Mouse (Mus musculus) right cerebral cortex, adult 18-20 months (tissue): Measurements from ENCODE around the gene Il4ra.
A peak's percentile ranks its signal among the peaks of the same experiment; 100 is the strongest.

Experiments
- DNase-seq: peaks from one replicate; pipeline ENCODE4 v3.0.0; 2022; ENCODE audit warnings: mixed read lengths

Gene Il4ra

GRCm38 (mm10) chr7:125600612-125601279, 48.8 kb downstream of the Il4ra start:
- no peak for DNase-seq

- DNase-seq = no peak
Observed at GRCm38 (mm10) chr7:125601280-125601670, 49.4 kb downstream of the Il4ra start.

- DNase-seq = no peak
Observed at GRCm38 (mm10) chr7:125601821-125602448, 50.0 kb downstream of the Il4ra start.

GRCm38 (mm10) chr7:125603185-125603631, 51.3 kb downstream of the Il4ra start, which contains the start of gene Il21r:
Gene Il21r (plus strand): TSS chr7:125603429.
- DNase-seq = peak; percentile 17

- no peak for DNase-seq
Observed at GRCm38 (mm10) chr7:125604362-125605319, 52.7 kb downstream of the Il4ra start.

- no peak for DNase-seq
Observed at GRCm38 (mm10) chr7:125605725-125606139, 53.8 kb downstream of the Il4ra start.

GRCm38 (mm10) chr7:125606265-125607164, 54.6 kb downstream of the Il4ra start:
- no peak for DNase-seq

GRCm38 (mm10) chr7:125607384-125608182, 55.7 kb downstream of the Il4ra start:
- DNase-seq = no peak

GRCm38 (mm10) chr7:125608183-125608688, 56.3 kb downstream of the Il4ra start:
- no peak for DNase-seq

GRCm38 (mm10) chr7:125613579-125613978, 61.7 kb downstream of the Il4ra start:
- DNase-seq = no peak

- no peak for DNase-seq
Observed at GRCm38 (mm10) chr7:125615453-125615852, 63.5 kb downstream of the Il4ra start.

- no peak for DNase-seq
Observed at GRCm38 (mm10) chr7:125618016-125618415, 66.1 kb downstream of the Il4ra start.

GRCm38 (mm10) chr7:125620077-125620476, 68.2 kb downstream of the Il4ra start:
- no peak for DNase-seq

GRCm38 (mm10) chr7:125622741-125623685, 71.1 kb downstream of the Il4ra start:
- no peak for DNase-seq

- DNase-seq = no peak
Observed at GRCm38 (mm10) chr7:125625219-125625618, 73.3 kb downstream of the Il4ra start.

GRCm38 (mm10) chr7:125625829-125626228, 73.9 kb downstream of the Il4ra start:
- no peak for DNase-seq
